Mouse (Mus musculus) kidney, adult 2 months (tissue): ENCODE data around the gene Ddx11.
"Not testable (repeated sequence)": the region's sequence is repeated elsewhere in the genome, so short reads cannot be mapped to it uniquely, and the experiment has no call there.

Source experiments
- CTCF ChIP-seq: fragments of 200-500 bp; conservative IDR thresholded peaks from 2 replicates; pipeline ENCODE4 v1.5.1; 2011; ENCODE audit warnings: low read depth, mild to moderate bottlenecking, control low read depth, low read length, moderate library complexity, mixed read lengths; ENCODE audit not compliant: insufficient read depth, insufficient read length
- POLR2A ChIP-seq: fragments of 200-500 bp; IDR thresholded peaks from one replicate; pipeline ENCODE4 v1.6.1; 2011; ENCODE audit warnings: low read depth, low read length, control low read depth

- TF ChIP-seq CTCF, POLR2A: not testable (repeated sequence)
Measured at GRCm38 (mm10) chr17:66153735-66154423, 30.6 kb downstream of the Ddx11 start.
